Mouse (Mus musculus): Measurements from ENCODE around the gene Zfp385c.
"Not testable (repeated sequence)": the region's sequence is repeated elsewhere in the genome, so short reads cannot be mapped to it uniquely, and the experiment has no call there.

The Zfp385c gene

GRCm38 (mm10) chr11:100598074-100598473 lies 94.2 kb downstream of the Zfp385c start:
- no peak for DNase-seq (ENCODE audit: low spot score)

- DNase-seq (ENCODE audit: low spot score), result no peak
Measured at GRCm38 (mm10) chr11:100595533-100595932, 96.7 kb downstream of the Zfp385c start.

DNA sequence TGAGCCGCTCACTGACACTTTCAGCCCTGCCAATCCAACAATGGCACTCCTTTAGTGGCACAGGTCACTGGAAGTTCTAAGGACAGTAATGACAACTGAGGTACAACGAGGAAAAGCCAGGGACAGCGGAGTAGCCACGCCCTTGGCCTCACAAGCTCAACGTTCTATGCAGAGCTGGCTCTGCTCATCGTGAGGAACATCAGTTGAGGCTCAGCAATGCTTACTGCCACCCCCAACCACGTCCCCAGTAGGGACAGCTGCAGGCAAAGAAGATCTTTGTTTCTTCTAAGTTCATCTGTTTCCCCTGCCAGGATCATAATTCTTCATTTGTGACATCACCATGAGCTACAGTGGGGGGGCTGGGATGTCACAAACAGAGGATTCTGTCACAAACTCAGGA lies 97.6 kb downstream of the Zfp385c start:
- DNase-seq (ENCODE audit: low spot score), result no peak

DNA sequence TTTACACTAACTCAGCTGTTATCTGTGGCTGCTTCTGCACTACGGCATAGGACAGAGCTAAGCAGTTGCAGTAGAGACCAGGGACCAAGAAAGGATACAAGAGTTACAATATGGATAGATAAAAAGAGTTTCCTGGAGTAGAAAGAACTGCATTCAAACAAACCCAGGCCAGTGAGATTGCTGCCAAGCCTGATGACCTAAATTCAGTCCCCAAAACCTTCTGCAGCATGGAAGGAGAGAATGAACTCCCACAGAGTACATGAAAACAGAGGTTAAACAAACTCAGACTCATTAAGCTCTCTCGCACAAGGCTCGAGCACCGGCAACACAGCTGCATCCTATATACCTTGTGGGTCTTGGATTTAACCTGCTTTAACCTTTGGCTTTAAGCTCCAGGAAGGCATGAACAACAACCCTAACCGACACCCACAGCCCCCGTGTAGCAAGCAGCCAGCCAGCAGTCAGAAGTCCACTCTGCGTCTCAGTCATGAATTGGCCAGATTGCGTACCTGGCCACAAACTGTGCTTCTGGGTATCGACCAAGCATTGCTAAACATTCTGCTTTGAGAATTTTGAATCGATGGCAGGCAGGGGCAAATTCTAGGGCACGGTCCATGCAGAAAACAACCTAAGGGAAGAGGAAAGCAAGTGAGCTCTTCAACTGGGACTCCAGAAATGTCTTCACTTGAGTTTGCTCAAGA lies 99.8 kb downstream of the Zfp385c start:
- no peak for DNase-seq (ENCODE audit: low spot score)

- DNase-seq (ENCODE audit: low spot score), result no peak
Measured at GRCm38 (mm10) chr11:100588462-100588861, 103.8 kb downstream of the Zfp385c start.

DNA sequence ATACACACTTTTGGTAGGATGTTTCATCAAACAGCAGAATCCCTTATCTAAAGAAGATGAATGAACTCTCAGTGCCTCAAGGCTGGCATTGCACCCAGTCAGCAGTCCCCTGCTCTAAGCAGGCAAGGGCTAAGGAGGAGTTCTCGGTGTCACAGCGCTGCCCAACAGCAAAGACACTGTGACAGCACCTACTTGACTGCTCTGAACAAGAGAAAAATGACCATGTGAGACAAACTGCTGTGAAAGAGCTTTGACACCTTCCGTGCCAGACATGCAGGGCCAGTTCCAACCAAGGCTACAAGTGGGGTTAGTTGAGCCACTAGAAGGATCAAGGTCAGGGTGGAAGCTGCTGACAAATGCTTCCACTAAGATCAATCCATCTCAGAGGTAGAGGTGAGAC lies 107.1 kb downstream of the Zfp385c start:
- DNase-seq (ENCODE audit: low spot score), result no peak

- DNase-seq (ENCODE audit: low spot score), result no peak
Measured at GRCm38 (mm10) chr11:100584561-100584961, 107.7 kb downstream of the Zfp385c start.

DNA sequence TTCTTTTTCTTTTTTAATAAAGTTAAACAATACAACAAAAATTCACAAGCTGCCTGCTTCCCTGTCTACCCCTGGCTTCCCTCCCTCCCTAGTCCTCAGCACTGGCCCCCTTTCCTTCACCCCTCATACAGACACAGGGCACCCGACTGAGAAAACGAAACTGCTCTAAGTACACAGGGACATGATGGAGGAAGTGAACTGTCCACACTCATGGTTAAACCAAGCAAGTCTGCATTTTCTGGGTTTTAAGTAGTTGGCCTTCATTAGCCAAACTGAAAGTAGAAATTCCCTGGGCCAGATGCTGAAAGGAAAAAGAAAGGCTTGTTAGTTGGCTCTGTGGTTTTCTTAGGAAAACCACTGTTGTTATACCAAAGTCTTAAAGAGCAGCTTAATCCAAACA lies 109.4 kb downstream of the Zfp385c start:
- DNase-seq (ENCODE audit: low spot score), result no peak

- DNase-seq (ENCODE audit: low spot score), result not testable (repeated sequence)
Measured at GRCm38 (mm10) chr11:100582413-100582812, 109.8 kb downstream of the Zfp385c start.

GRCm38 (mm10) chr11:100581756-100582155 lies 110.5 kb downstream of the Zfp385c start:
- peak; percentile 80 for DNase-seq (ENCODE audit: low spot score)

GRCm38 (mm10) chr11:100580275-100580674 lies 112.0 kb downstream of the Zfp385c start:
- DNase-seq (ENCODE audit: low spot score), result no peak

DNA sequence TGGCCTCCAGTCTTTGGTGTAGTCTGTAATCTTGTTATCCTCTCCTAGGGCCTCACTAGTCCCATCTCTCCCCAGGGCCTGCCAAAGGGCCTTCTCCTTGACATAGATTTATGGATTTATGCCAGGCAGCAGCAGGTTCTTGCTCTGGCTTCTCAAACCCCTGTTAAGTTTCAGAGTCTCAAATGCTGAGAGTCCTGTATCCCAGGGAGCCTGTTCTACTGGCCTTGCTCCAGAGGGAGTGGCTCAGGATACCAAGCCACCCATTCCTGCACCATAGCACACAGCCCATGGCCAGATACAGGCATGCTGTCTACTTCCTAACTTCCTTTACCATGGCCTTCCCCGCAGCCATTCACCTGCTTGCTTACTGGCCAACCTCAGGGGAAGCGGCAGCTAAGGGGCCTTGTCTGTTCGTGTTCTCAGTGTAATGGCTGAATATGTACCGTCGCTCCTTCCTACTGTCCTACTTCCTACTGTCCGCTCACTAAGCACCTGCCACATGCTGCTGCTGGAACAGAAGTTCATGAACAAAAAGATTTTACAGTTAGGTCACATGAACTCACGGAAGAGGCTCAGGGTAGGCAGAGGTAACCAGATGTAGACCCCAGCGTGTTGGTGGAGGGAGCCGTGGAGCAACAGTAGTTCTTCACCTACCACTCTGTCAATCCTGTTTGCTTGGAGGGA lies 113.0 kb downstream of the Zfp385c start:
- no peak for DNase-seq (ENCODE audit: low spot score)

DNA sequence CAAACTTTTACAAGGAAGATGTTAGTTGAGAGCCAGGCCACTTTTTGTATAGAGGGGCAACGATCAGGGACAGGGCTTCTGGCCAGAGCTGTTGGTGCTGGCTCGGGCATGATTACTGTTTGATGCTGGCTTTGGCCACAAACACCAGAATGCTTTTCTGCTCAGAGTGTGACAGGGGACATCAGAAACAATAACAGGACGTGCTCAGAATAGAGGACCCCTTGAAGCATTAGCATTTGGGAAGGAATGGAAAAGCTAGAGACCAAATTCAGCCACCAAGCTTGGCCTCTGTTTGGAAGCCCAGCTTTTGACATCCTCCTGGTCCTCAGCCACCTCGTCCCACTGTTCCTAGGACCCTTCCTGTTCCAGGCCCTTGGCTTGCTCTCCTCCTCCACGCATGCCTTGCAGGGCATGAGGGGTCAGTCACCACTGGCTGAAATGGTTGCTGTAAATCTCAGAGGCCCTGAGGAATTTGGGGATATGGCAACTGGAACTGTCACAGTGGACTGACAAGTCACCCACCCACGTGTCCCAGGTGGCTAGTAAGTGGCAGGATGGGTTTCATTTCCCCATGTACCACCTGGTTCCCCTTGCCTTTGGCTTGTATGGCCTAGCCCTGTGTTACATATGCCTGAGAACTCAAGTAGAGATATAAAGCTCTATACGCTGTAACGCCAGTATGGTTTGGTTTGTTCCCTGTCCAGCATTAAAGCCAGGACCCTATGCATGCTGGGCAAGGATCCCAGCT lies 114.2 kb downstream of the Zfp385c start:
- no peak for DNase-seq (ENCODE audit: low spot score)
